ENCODE assay signal across 10 mouse cellular contexts in the genomic region with DNA sequence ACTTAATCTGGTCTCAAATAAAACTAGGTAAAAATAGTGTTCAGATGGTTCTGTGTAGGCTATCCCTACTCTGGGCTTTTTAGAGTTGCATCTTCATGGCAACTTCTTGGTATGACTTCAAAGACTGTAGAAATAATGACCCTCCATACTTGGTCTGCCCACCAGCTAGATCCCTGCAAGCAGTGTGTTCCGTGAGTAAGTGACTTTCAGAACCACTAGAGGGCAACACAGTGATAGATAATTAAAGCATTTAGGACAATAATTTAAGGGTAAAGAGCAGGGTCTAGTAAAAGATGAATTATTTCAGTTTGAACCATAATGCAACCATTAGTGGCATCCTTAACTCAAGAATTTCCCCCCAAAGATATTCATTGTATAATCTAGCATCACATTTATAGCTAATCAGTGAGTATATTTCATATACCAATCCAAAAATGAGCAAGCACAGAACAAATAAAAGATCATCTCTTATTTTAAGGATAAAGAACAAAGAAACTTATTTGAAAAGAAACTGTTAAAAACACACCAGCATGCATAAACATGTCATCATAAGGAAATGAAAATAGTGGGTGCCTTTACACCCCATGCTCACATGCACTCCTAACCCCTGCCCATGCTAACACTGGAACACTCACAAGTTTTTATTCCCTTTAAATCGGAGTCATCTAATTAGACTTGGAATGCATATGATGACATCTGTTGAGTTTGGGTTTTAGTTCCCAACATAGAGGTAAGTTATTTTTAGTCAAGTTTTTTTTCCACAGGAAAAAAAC. TPM values are rescaled to one million over a fixed set of nuclear protein-coding genes. Genes with fewer than 3 reads are reported as not detected.
A peak's percentile ranks its signal among the peaks of the same experiment; 100 is the strongest.
DNase-seq lines count a peak whose midpoint lies in the region; ATAC-seq and TF ChIP-seq lines count a peak whose summit lies in the region.
"Had no signal": no experiment of that assay in that cellular context is flagged by ENCODE, and none has a peak within 500 bp of the region (broad histone marks: within the 10 kb centered on the region; RNA-seq: fewer than 3 reads in every experiment).

No protein-coding gene starts in this region.

- H3K9ac ChIP-seq in CH12.LX (ENCODE audit: insufficient read depth, low read depth), result peak overlapping the region; percentile 56
- H3K9ac ChIP-seq: embryonic facial prominence, embryonic 13.5 days; lung, embryonic 15.5 days had no signal

- peak; percentile 66 for DNase-seq in kidney, adult 9 months
- no peak for DNase-seq in kidney, adult 18-20 months
- DNase-seq in CH12.LX (ENCODE audit: extremely low read depth) (peak; percentile 45), Patski (ENCODE audit: low read depth, low spot score) (no peak)
- DNase-seq in induced T-regulatory cell, adult 2 months (ENCODE audit: low read depth), result peak; percentile 61
- DNase-seq in ovary, adult 18-20 months (ENCODE audit: low spot score), result no peak
- no peak for DNase-seq in spleen, postnatal 4 days (ENCODE audit: low spot score in 2 of 2)
- DNase-seq in natural killer cell, adult 2 months (ENCODE audit: low spot score in 2 of 2), result no peak

- TF ChIP-seq CTCF in CH12.LX (conservative IDR thresholded peaks at IDR 0.05 in 1 of 2, IDR thresholded peaks at IDR 0.05 in 1 of 2; ENCODE audit: low read depth in 2 of 2, low read length in 2 of 2) (peak in 1 of 2 experiments; percentile 32; a peak in 2 of 4 replicates), Patski (IDR thresholded peaks at IDR 0.05) (peak; percentile 79)

- POLR2A ChIA-PET in Patski (lab: Charles Lee), result interaction anchor here (0.6 kb wide), 1 partner anchor 408 kb away, joined by 3 read pairs; no protein-coding TSS in a partner anchor

- H3K9me3 ChIP-seq in CH12.LX (replicated peaks; ENCODE audit: low read length), result no peaks in the 10 kb centered on the region
- H3K9me3 ChIP-seq: embryonic facial prominence, embryonic 13.5 days; lung, embryonic 15.5 days had no signal

- no peak for TF ChIP-seq POLR2A in CH12.LX (IDR thresholded peaks at IDR 0.05; ENCODE audit: low read depth, low read length)

- H3K79me2 ChIP-seq in CH12.LX (replicated peaks; ENCODE audit: control insufficient read depth, extremely low read depth, insufficient read depth, poor library complexity, severe bottlenecking), result peaks cover 11% of the 10 kb centered on the region; the same call in 1 of the 2 replicates

- no peak overlapping the region for H3K4me2 ChIP-seq in CH12.LX (ENCODE audit: insufficient read depth, low read depth, poor library complexity, severe bottlenecking)
- H3K4me2 ChIP-seq: embryonic facial prominence, embryonic 13.5 days; lung, embryonic 15.5 days had no signal

- in situ Hi-C loops in CH12.LX (cut with MboI; ENCODE audit: low pct_ligation_motif_present, low pct_unique_long_range_greater_than_20kb, low sequenced_read_pairs), result loop anchor here (25.0 kb wide), 2 partner anchors 119 to 269 kb away; a partner anchor contains a TSS
- in situ Hi-C loops in Patski (cut with MboI; ENCODE audit: low pct_unique_long_range_greater_than_20kb), result loop anchor here (5.0 to 25.0 kb wide), 3 partner anchors 304 to 519 kb away; a partner anchor contains a TSS

- CTCF ChIA-PET in Patski (lab: Charles Lee), result interaction anchor here (0.6 to 7.4 kb wide), 12 partner anchors 12 to 390 kb away, joined by 3 to 58 read pairs (median 6); no protein-coding TSS in a partner anchor

- H3K4me1 ChIP-seq in CH12.LX (ENCODE audit: control insufficient read depth in 1 of 2, insufficient read depth in 2 of 2), result peaks cover 7 to 67% of the 10 kb centered on the region in 2 experiments
- H3K4me1 ChIP-seq: embryonic facial prominence, embryonic 13.5 days had no signal

- dilution Hi-C loops in CH12.LX (cut with MboI; ENCODE audit: extremely low pct_ligation_motif_present, extremely low pct_unique_long_range_greater_than_20kb, low sequenced_read_pairs), result no loop called here

- no peak overlapping the region for H3K4me3 ChIP-seq in CH12.LX (replicated peaks in 1 of 3; ENCODE audit: low read depth in 2 of 3, low read length in 2 of 3, poor library complexity in 1 of 3)
- H3K4me3 ChIP-seq: embryonic facial prominence, embryonic 13.5 days; lung, embryonic 15.5 days had no signal

- ATAC-seq in Patski, result no peak

- peaks cover 29 to 63% of the 10 kb centered on the region in 2 experiments for H3K36me3 ChIP-seq in CH12.LX (replicated peaks in 1 of 2; ENCODE audit: control insufficient read depth in 1 of 2, insufficient read depth in 1 of 2, low read length in 1 of 2)

- no peak for TF ChIP-seq RAD21 in CH12.LX (IDR thresholded peaks at IDR 0.05; ENCODE audit: low read depth, low read length)

- H3K27me3 ChIP-seq in CH12.LX (replicated peaks) (no peaks in the 10 kb centered on the region), Patski (no peaks in the 10 kb centered on the region)
- H3K27me3 ChIP-seq: embryonic facial prominence, embryonic 13.5 days; lung, embryonic 15.5 days had no signal

- no peak for TF ChIP-seq EP300 in CH12.LX (IDR thresholded peaks at IDR 0.05; ENCODE audit: low read length)

- peak overlapping the region; percentile 88 for H3K27ac ChIP-seq in CH12.LX (ENCODE audit: insufficient read depth, low read depth)
- H3K27ac ChIP-seq: embryonic facial prominence, embryonic 13.5 days; lung, embryonic 15.5 days had no signal

TF ChIP-seq in CH12.LX, 34 proteins besides CTCF, POLR2A, EP300 and RAD21:
- TF ChIP-seq IRF4 (IDR thresholded peaks at IDR 0.05; ENCODE audit: low read depth, low read length) (peak; percentile 66), USF1 (IDR thresholded peaks at IDR 0.05; ENCODE audit: low read depth, low read length) (no peak), BHLHE40 (IDR thresholded peaks at IDR 0.05; ENCODE audit: low read depth, low read length) (peak; percentile 80; the same call in 1 of the 2 replicates), USF2 (conservative IDR thresholded peaks at IDR 0.05; ENCODE audit: low read depth, low read length) (no peak), ZNF384 (IDR thresholded peaks at IDR 0.05; ENCODE audit: low read depth, low read length) (no peak), ZC3H11A (IDR thresholded peaks at IDR 0.05; ENCODE audit: low read depth, low read length) (no peak), PAX5 (IDR thresholded peaks at IDR 0.05; ENCODE audit: low read length) (no peak), E2F4 (IDR thresholded peaks at IDR 0.05; ENCODE audit: insufficient replicate concordance, low read depth, low read length) (no peak), MXI1 (IDR thresholded peaks at IDR 0.05; ENCODE audit: low read depth, low read length) (no peak)

RNA-seq across cellular contexts. Expression of a gene that starts 21.0 kb away (rescaled TPM):
- total RNA-seq in CH12.LX (2012; rRNA removed), result 10.6 and 12.0 TPM in 2 replicates
- total RNA-seq in CH12.LX (2014; rRNA removed), result 4.4 and 5.0 TPM in 2 replicates
- 3.0 and 4.0 TPM in 2 replicates for polyA plus RNA-seq in CH12.LX (2012; ENCODE audit: insufficient read length, low read depth)
- polyA plus RNA-seq in Patski (2021), result 10.3 TPM

Comparison
In these comparisons a context has a peak if more than half of its experiments do, and no peak if none do; other contexts are left out.
1. DNase-seq: peak in kidney, adult 9 months (single experiment), CH12.LX (single experiment) and induced T-regulatory cell, adult 2 months (single experiment); none in kidney, adult 18-20 months (single experiment), Patski (single experiment), ovary, adult 18-20 months (single experiment), spleen, postnatal 4 days (0 of 2) and natural killer cell, adult 2 months (0 of 2).